Mouse (Mus musculus): ENCODE data around the gene Clec16a. TPM values are rescaled to one million over a fixed set of nuclear protein-coding genes. Genes with fewer than 3 reads are reported as not detected.

Gene Clec16a
- 27.7 and 29.3 TPM in 2 replicates for polyA plus RNA-seq (2015; fragmentation: Nextera tagmentation; extraction: Ambion mirVana)

DNA sequence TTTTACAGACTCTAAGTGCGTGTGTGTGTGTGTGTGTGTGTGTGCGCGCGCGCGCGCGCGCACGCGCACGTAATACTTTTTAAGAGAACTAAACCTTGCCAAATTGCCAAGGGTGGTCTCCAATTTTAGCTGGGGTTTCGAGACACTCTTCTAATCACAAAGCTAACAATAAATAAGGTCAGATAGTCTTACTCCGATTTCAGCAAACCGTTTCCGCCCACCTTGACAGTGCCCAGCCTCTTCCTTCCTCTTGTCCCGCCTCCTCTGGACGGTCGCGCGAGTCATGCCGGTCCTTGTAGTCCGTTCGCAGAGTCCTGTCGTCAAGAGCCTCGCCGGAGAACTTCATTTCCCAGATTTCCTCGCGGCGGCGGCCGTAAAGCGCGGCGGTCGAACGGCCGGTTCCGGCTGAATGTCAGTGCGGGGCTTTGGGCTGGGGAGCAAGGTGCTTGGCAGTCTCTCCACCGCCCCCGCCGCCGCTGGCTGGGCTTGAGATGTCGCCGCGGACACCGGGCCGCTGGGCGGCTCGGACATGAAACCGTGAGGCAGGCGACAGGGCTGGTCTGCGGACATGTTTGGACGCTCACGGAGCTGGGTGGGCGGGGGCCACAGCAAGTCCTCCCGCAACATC, at the start of gene Clec16a:
Gene Clec16a, plus strand, starts transcription at position 345 of the 628 bp plus-strand sequence.
- Histone ChIP-seq H3K4me1 (peaks cover 33% of the 10 kb centered on the region), H3K4me2 (peak within 1 kb of the TSS; percentile 81), H3K9me3 (no peaks in the 10 kb centered on the region), H3K27me3 (no peaks in the 10 kb centered on the region), H3K4me3 (peak within 1 kb of the TSS; percentile 81), H3K9ac (peak within 1 kb of the TSS; percentile 74), H3K36me3 (no peaks in the 10 kb centered on the region), H3K27ac (peak within 1 kb of the TSS; percentile 62)
- WGBS, result under 1% methylated on average over 58 of the region's 58 CpGs
- peak; percentile 89 for ATAC-seq (ENCODE audit: borderline replicate concordance, extremely low read depth, low FRiP score, low TSS enrichment)

DNA sequence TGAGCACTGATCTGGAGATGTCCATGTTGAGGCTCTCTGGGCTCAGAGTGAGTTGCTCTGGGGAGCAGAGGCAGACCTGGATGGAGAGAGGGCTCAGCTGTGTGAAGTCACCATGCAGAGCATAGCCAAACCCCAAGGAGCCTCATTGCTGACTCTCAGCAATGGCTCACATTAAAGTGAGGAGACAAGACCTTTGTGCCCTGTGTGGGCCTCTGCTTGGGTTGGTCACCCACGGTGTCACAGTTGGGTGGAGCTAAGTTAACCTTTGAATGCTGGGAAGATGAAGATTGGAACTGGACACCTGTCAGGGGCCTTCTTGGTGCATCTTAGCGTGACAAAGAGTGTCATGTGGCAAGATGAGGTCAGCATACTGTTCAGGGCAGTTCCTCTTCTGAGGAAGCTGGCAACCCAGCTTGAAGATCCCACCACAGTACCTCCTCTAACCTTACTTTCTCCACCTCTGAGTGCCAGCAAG, 49.3 kb upstream of the Clec16a start:
- Histone ChIP-seq H3K27ac (no peak overlapping the region), H3K4me3 (no peak overlapping the region), H3K4me1 (no peaks in the 10 kb centered on the region), H3K4me2 (no peak overlapping the region), H3K36me3 (no peaks in the 10 kb centered on the region), H3K9me3 (no peaks in the 10 kb centered on the region), H3K27me3 (no peaks in the 10 kb centered on the region), H3K9ac (no peak overlapping the region)
- ATAC-seq (ENCODE audit: borderline replicate concordance, extremely low read depth, low FRiP score, low TSS enrichment), result no peak
- 58% methylated on average over 2 of the region's 2 CpGs for WGBS

GRCm38 (mm10) chr16:10498096-10498602, 47.0 kb upstream of the Clec16a start:
- Histone ChIP-seq H3K4me1 (no peaks in the 10 kb centered on the region), H3K4me2 (no peak overlapping the region), H3K27ac (no peak overlapping the region), H3K4me3 (no peak overlapping the region), H3K9me3 (no peaks in the 10 kb centered on the region), H3K36me3 (no peaks in the 10 kb centered on the region), H3K9ac (no peak overlapping the region), H3K27me3 (no peaks in the 10 kb centered on the region)
- 40% methylated on average over 5 of the region's 5 CpGs for WGBS
- ATAC-seq (ENCODE audit: borderline replicate concordance, extremely low read depth, low FRiP score, low TSS enrichment), result no peak

GRCm38 (mm10) chr16:10499122-10499521, 46.0 kb upstream of the Clec16a start:
- no peak for ATAC-seq (ENCODE audit: borderline replicate concordance, extremely low read depth, low FRiP score, low TSS enrichment)
- WGBS, result 32% methylated on average over 1 of the region's 1 CpGs
- Histone ChIP-seq H3K9ac (no peak overlapping the region), H3K9me3 (no peaks in the 10 kb centered on the region), H3K4me1 (no peaks in the 10 kb centered on the region), H3K4me3 (no peak overlapping the region), H3K27me3 (no peaks in the 10 kb centered on the region), H3K27ac (no peak overlapping the region), H3K36me3 (no peaks in the 10 kb centered on the region), H3K4me2 (no peak overlapping the region)

GRCm38 (mm10) chr16:10501865-10502264, 43.3 kb upstream of the Clec16a start:
- 18% methylated on average over 8 of the region's 8 CpGs for WGBS
- Histone ChIP-seq H3K9ac (no peak overlapping the region), H3K27me3 (no peaks in the 10 kb centered on the region), H3K4me1 (no peaks in the 10 kb centered on the region), H3K4me2 (no peak overlapping the region), H3K27ac (no peak overlapping the region), H3K36me3 (no peaks in the 10 kb centered on the region), H3K9me3 (no peaks in the 10 kb centered on the region), H3K4me3 (no peak overlapping the region)
- ATAC-seq (ENCODE audit: borderline replicate concordance, extremely low read depth, low FRiP score, low TSS enrichment), result no peak

DNA sequence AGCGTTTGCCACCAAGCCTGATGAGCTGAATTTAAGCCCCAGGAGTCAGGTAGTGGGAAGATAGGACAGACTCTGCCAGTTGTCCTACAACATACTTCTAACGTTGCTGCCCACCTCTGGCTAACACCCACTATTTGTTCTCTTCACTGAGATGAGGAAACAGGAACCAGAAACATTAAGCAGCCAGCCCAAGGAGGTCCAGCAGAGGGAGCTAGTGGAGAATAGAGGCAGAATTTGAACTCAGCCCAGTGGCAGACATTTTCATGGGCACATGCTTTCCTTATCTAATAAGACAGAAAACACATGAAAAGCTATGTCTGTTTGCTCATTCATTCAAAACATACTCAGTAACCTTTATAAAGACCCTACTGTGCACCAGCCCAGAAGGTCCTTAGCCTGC, 42.1 kb upstream of the Clec16a start:
- Histone ChIP-seq H3K9me3 (no peaks in the 10 kb centered on the region), H3K4me3 (no peak overlapping the region), H3K4me2 (no peak overlapping the region), H3K27ac (no peak overlapping the region), H3K9ac (no peak overlapping the region), H3K36me3 (no peaks in the 10 kb centered on the region), H3K4me1 (no peaks in the 10 kb centered on the region), H3K27me3 (no peaks in the 10 kb centered on the region)
- WGBS, result 57% methylated on average over 2 of the region's 2 CpGs
- ATAC-seq (ENCODE audit: borderline replicate concordance, extremely low read depth, low FRiP score, low TSS enrichment), result no peak

DNA sequence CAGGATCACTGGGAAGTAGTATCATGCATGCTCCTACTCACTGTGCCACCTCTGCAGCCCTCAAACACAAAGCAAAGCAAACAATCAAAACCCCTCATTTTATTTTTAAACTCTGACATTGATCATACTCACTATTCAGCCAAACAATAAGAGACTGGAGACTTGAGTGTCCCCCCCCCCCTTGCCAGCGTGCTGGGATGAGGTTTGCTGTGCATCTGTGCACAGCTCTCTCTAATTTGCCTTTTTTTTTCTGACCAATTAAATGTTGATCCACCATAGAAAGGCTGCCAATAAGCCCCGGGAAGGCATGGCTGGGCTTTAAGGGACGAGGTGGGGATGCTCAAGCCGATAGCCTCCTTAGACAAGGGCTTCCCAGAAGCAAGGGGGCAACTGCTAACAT, 37.7 kb upstream of the Clec16a start:
- no peak overlapping the region for H3K4me2 ChIP-seq
- WGBS, result 66% methylated on average over 4 of the region's 4 CpGs
- no peak overlapping the region for H3K4me3 ChIP-seq

DNA sequence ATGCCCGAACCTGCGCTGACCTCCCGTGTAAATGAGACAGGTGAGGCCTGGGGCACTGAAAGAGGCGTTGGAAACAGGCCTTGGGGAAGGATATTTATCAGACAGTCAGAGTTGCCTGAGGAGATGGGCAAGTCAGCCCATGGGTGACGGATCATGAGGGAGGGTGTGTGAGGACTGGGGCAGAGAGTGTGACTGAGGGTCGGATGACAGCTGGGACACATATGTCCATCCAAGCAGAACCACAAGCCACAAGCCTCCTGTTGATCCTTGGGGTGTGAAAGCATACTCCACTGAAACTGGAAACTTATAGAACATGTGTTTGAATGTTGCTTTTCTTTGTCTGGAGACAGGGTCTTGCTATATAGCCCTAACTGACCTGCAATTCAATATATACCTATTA, 36.4 kb upstream of the Clec16a start:
- no peaks in the 10 kb centered on the region for H3K9me3 ChIP-seq
- no peak for ATAC-seq (ENCODE audit: borderline replicate concordance, extremely low read depth, low FRiP score, low TSS enrichment)
- H3K4me3 ChIP-seq, result no peak overlapping the region
- H3K27ac ChIP-seq, result no peak overlapping the region
- H3K9ac ChIP-seq, result no peak overlapping the region
- H3K27me3 ChIP-seq, result no peaks in the 10 kb centered on the region
- 45% methylated on average over 6 of the region's 6 CpGs for WGBS
- no peaks in the 10 kb centered on the region for H3K36me3 ChIP-seq
- H3K4me2 ChIP-seq, result no peak overlapping the region
- H3K4me1 ChIP-seq, result no peaks in the 10 kb centered on the region

More for the DNA sequence above, 37.7 kb upstream of the Clec16a start:
- no peak overlapping the region for H3K9ac ChIP-seq
- no peak for ATAC-seq (ENCODE audit: borderline replicate concordance, extremely low read depth, low FRiP score, low TSS enrichment)
- H3K27ac ChIP-seq, result no peak overlapping the region
- H3K4me1 ChIP-seq, result no peaks in the 10 kb centered on the region
- H3K27me3 ChIP-seq, result no peaks in the 10 kb centered on the region
- H3K9me3 ChIP-seq, result no peaks in the 10 kb centered on the region
- H3K36me3 ChIP-seq, result no peaks in the 10 kb centered on the region

DNA sequence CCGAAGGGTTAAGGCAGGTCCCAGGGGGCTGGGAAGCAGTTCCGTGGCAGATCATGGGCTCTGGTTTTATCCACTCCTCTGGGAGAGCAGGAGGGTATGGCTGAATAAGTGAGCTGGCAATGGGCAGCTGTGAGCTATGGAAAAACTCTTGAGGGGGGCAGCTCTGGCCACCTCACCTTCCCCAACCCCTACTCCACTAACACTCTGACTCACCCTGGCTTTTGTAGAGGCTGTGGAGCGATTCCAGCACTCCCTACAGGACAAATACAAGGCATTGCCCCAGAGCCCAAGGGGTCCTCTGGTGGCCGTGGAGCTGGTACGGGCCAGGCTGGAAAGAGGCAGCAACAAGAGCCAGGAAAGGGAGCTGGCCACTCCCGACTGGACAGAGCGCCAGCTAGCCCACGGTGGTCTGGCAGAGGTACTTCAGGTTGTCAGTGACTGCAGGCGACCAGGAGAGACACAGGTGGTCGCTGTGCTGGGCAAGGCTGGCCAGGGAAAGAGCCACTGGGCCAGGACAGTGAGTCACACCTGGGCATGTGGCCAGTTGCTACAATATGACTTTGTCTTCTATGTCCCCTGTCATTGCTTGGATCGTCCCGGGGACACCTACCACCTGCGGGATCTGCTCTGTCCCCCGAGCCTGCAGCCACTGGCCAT, 34.5 kb upstream of the Clec16a start:
- no peaks in the 10 kb centered on the region for H3K36me3 ChIP-seq
- H3K9ac ChIP-seq, result no peak overlapping the region
- H3K27ac ChIP-seq, result no peak overlapping the region
- no peak overlapping the region for H3K4me2 ChIP-seq
- 46% methylated on average over 14 of the region's 14 CpGs for WGBS
- no peaks in the 10 kb centered on the region for H3K4me1 ChIP-seq
- 0 out of 2 replicates have a peak, but pooled peaks have one; percentile 41 for ATAC-seq (ENCODE audit: borderline replicate concordance, extremely low read depth, low FRiP score, low TSS enrichment)
- no peaks in the 10 kb centered on the region for H3K9me3 ChIP-seq
- H3K4me3 ChIP-seq, result no peak overlapping the region
- H3K27me3 ChIP-seq, result no peaks in the 10 kb centered on the region

GRCm38 (mm10) chr16:10511134-10511520, 34.0 kb upstream of the Clec16a start:
- no peaks in the 10 kb centered on the region for H3K4me1 ChIP-seq
- no peak overlapping the region for H3K27ac ChIP-seq
- 77% methylated on average over 12 of the region's 12 CpGs for WGBS
- no peak overlapping the region for H3K4me3 ChIP-seq
- no peak overlapping the region for H3K4me2 ChIP-seq
- H3K9me3 ChIP-seq, result no peaks in the 10 kb centered on the region
- H3K36me3 ChIP-seq, result no peaks in the 10 kb centered on the region
- H3K27me3 ChIP-seq, result no peaks in the 10 kb centered on the region
- no peak overlapping the region for H3K9ac ChIP-seq
- ATAC-seq (ENCODE audit: borderline replicate concordance, extremely low read depth, low FRiP score, low TSS enrichment), result no peak

GRCm38 (mm10) chr16:10515953-10516572, 29.1 kb upstream of the Clec16a start:
- 85% methylated on average over 12 of the region's 12 CpGs for WGBS
- Histone ChIP-seq H3K9ac (no peak overlapping the region), H3K4me3 (no peak overlapping the region), H3K9me3 (no peaks in the 10 kb centered on the region), H3K36me3 (no peaks in the 10 kb centered on the region), H3K27me3 (no peaks in the 10 kb centered on the region), H3K4me1 (no peaks in the 10 kb centered on the region), H3K27ac (no peak overlapping the region), H3K4me2 (no peak overlapping the region)
- ATAC-seq (ENCODE audit: borderline replicate concordance, extremely low read depth, low FRiP score, low TSS enrichment), result no peak

DNA sequence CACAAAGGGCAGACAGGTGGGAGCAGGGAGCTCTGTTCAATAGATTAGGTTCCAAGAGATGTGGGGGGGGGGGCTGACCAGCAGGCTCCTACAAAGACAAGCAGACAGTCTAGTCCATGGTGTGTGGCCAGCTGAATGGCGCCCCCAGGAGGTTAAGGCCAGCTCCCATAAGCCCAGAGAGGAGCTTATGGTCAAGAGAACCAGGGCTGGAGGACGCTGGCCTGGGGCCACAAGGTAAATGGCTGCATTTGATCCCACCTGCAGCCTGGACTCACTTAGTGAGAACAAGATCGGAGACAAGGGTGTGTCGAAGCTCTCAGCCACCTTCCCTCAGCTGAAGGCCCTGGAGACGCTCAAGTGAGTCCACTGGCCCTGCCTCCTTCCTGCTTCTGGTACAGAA, 27.1 kb upstream of the Clec16a start:
- Histone ChIP-seq H3K27me3 (no peaks in the 10 kb centered on the region), H3K27ac (no peak overlapping the region), H3K9me3 (no peaks in the 10 kb centered on the region), H3K4me1 (no peaks in the 10 kb centered on the region), H3K4me2 (no peak overlapping the region), H3K4me3 (no peak overlapping the region), H3K9ac (no peak overlapping the region), H3K36me3 (no peaks in the 10 kb centered on the region)
- no peak for ATAC-seq (ENCODE audit: borderline replicate concordance, extremely low read depth, low FRiP score, low TSS enrichment)
- 46% methylated on average over 5 of the region's 5 CpGs for WGBS
